Mouse (Mus musculus): Measurements from ENCODE around the gene Unc79. TPM values are rescaled to one million over a fixed set of nuclear protein-coding genes. Genes with fewer than 3 reads are reported as not detected.

Unc79 gene
- polyA plus RNA-seq, 1 experiment from 2014 or later, result 0.36 TPM

- Histone ChIP-seq H3K9me3 (no peaks in the 10 kb centered on the region), H3K4me1 (peaks cover 17% of the 10 kb centered on the region), H3K27me3 (ENCODE audit: poor library complexity, severe bottlenecking) (no peaks in the 10 kb centered on the region), H3K27ac (no peak overlapping the region), H3K4me3 (no peak overlapping the region), H3K36me3 (replicated peaks) (no peaks in the 10 kb centered on the region)
- no peak for DNase-seq (ENCODE audit: extremely low spot score, low spot score)
- WGBS, result 73% methylated on average over 8 of the region's 8 CpGs
Measured at GRCm38 (mm10) chr12:103188223-103188622, 239.6 kb downstream of the Unc79 start.

- no peaks in the 10 kb centered on the region for H3K9me3 ChIP-seq
- no peak for DNase-seq (ENCODE audit: extremely low spot score, low spot score)
- WGBS, result 90% methylated on average over 12 of the region's 12 CpGs
Measured at GRCm38 (mm10) chr12:103189771-103190170, 241.1 kb downstream of the Unc79 start.

GRCm38 (mm10) chr12:103192996-103193395 is 244.3 kb downstream of the Unc79 start:
- no peaks in the 10 kb centered on the region for H3K27me3 ChIP-seq (ENCODE audit: poor library complexity, severe bottlenecking)
- no peak for DNase-seq (ENCODE audit: extremely low spot score, low spot score)
- H3K27ac ChIP-seq, result no peak overlapping the region
- H3K4me1 ChIP-seq, result peaks cover 15% of the 10 kb centered on the region
- H3K36me3 ChIP-seq (replicated peaks), result no peaks in the 10 kb centered on the region
- 82% methylated on average over 5 of the region's 5 CpGs for WGBS
- no peak overlapping the region for H3K4me3 ChIP-seq
- no peaks in the 10 kb centered on the region for H3K9me3 ChIP-seq

More at GRCm38 (mm10) chr12:103189771-103190170, 241.1 kb downstream of the Unc79 start:
- H3K4me3 ChIP-seq, result no peak overlapping the region
- no peak overlapping the region for H3K27ac ChIP-seq
- no peaks in the 10 kb centered on the region for H3K27me3 ChIP-seq (ENCODE audit: poor library complexity, severe bottlenecking)
- H3K36me3 ChIP-seq (replicated peaks), result no peaks in the 10 kb centered on the region
- peaks cover 15% of the 10 kb centered on the region for H3K4me1 ChIP-seq

- Histone ChIP-seq H3K9me3 (no peaks in the 10 kb centered on the region), H3K36me3 (replicated peaks) (no peaks in the 10 kb centered on the region), H3K4me3 (no peak overlapping the region), H3K4me1 (peaks cover 17% of the 10 kb centered on the region), H3K27ac (peak overlapping the region; percentile 64), H3K27me3 (ENCODE audit: poor library complexity, severe bottlenecking) (no peaks in the 10 kb centered on the region)
- WGBS, result 38% methylated on average over 11 of the region's 11 CpGs
- no peak for DNase-seq (ENCODE audit: extremely low spot score, low spot score)
Measured at GRCm38 (mm10) chr12:103202592-103203544, 254.2 kb downstream of the Unc79 start.

- DNase-seq (ENCODE audit: extremely low spot score, low spot score), result no peak
- H3K4me1 ChIP-seq, result peaks cover 17% of the 10 kb centered on the region
- H3K9me3 ChIP-seq, result no peaks in the 10 kb centered on the region
- H3K4me3 ChIP-seq, result no peak overlapping the region
- H3K27ac ChIP-seq, result no peak overlapping the region
- WGBS, result 81% methylated on average over 7 of the region's 7 CpGs
- H3K36me3 ChIP-seq (replicated peaks), result no peaks in the 10 kb centered on the region
- no peaks in the 10 kb centered on the region for H3K27me3 ChIP-seq (ENCODE audit: poor library complexity, severe bottlenecking)
Measured at GRCm38 (mm10) chr12:103205561-103205960, 256.9 kb downstream of the Unc79 start.

GRCm38 (mm10) chr12:103209581-103209980 is 260.9 kb downstream of the Unc79 start:
- H3K27me3 ChIP-seq (ENCODE audit: poor library complexity, severe bottlenecking), result no peaks in the 10 kb centered on the region
- no peaks in the 10 kb centered on the region for H3K9me3 ChIP-seq
- no peak overlapping the region for H3K4me3 ChIP-seq
- H3K27ac ChIP-seq, result no peak overlapping the region
- no peaks in the 10 kb centered on the region for H3K36me3 ChIP-seq (replicated peaks)
- peaks cover 7% of the 10 kb centered on the region; the same call in 1 of the 2 replicates for H3K4me1 ChIP-seq
- no peak for DNase-seq (ENCODE audit: extremely low spot score, low spot score)
- WGBS, result 94% methylated on average over 7 of the region's 7 CpGs

- Histone ChIP-seq H3K9me3 (no peaks in the 10 kb centered on the region), H3K27me3 (ENCODE audit: poor library complexity, severe bottlenecking) (no peaks in the 10 kb centered on the region), H3K4me3 (no peak overlapping the region), H3K27ac (0 out of 2 replicates have a peak overlapping the region, but pooled peaks have one; percentile 35), H3K4me1 (peaks cover 12% of the 10 kb centered on the region; the same call in 1 of the 2 replicates), H3K36me3 (replicated peaks) (no peaks in the 10 kb centered on the region)
- WGBS, result 50% methylated on average over 5 of the region's 5 CpGs
- DNase-seq (ENCODE audit: extremely low spot score, low spot score), result no peak
Measured at GRCm38 (mm10) chr12:103211078-103211477, 262.4 kb downstream of the Unc79 start.

- WGBS, result 97% methylated on average over 2 of the region's 2 CpGs
- Histone ChIP-seq H3K9me3 (no peaks in the 10 kb centered on the region), H3K36me3 (replicated peaks) (no peaks in the 10 kb centered on the region), H3K4me3 (no peak overlapping the region), H3K27ac (no peak overlapping the region), H3K4me1 (peaks cover 12% of the 10 kb centered on the region; the same call in 1 of the 2 replicates), H3K27me3 (ENCODE audit: poor library complexity, severe bottlenecking) (no peaks in the 10 kb centered on the region)
- DNase-seq (ENCODE audit: extremely low spot score, low spot score), result no peak
Measured at GRCm38 (mm10) chr12:103213591-103213990, 264.9 kb downstream of the Unc79 start.

- 80% methylated on average over 10 of the region's 10 CpGs for WGBS
- Histone ChIP-seq H3K4me3 (no peak overlapping the region), H3K36me3 (replicated peaks) (no peaks in the 10 kb centered on the region), H3K27ac (0 out of 2 replicates have a peak overlapping the region, but pooled peaks have one; percentile 1), H3K4me1 (peaks cover 12% of the 10 kb centered on the region; the same call in 1 of the 2 replicates), H3K9me3 (no peaks in the 10 kb centered on the region), H3K27me3 (ENCODE audit: poor library complexity, severe bottlenecking) (no peaks in the 10 kb centered on the region)
- DNase-seq (ENCODE audit: extremely low spot score, low spot score), result no peak
Measured at GRCm38 (mm10) chr12:103214270-103214669, 265.6 kb downstream of the Unc79 start.

GRCm38 (mm10) chr12:103214797-103215196 is 266.1 kb downstream of the Unc79 start:
- no peaks in the 10 kb centered on the region for H3K36me3 ChIP-seq (replicated peaks)
- DNase-seq (ENCODE audit: extremely low spot score, low spot score), result no peak
- H3K4me1 ChIP-seq, result peaks cover 12% of the 10 kb centered on the region; the same call in 1 of the 2 replicates
- no peaks in the 10 kb centered on the region for H3K9me3 ChIP-seq
- H3K4me3 ChIP-seq, result no peak overlapping the region
- H3K27me3 ChIP-seq (ENCODE audit: poor library complexity, severe bottlenecking), result no peaks in the 10 kb centered on the region
- H3K27ac ChIP-seq, result no peak overlapping the region
- WGBS, result 92% methylated on average over 2 of the region's 2 CpGs

- WGBS, result 67% methylated on average over 6 of the region's 6 CpGs
- DNase-seq (ENCODE audit: extremely low spot score, low spot score), result no peak
- Histone ChIP-seq H3K9me3 (no peaks in the 10 kb centered on the region), H3K4me3 (no peak overlapping the region), H3K36me3 (replicated peaks) (no peaks in the 10 kb centered on the region), H3K27me3 (ENCODE audit: poor library complexity, severe bottlenecking) (no peaks in the 10 kb centered on the region), H3K27ac (no peak overlapping the region), H3K4me1 (peaks cover 11% of the 10 kb centered on the region; the same call in 1 of the 2 replicates)
Measured at GRCm38 (mm10) chr12:103215877-103216610, 267.4 kb downstream of the Unc79 start.

GRCm38 (mm10) chr12:103223671-103224070 is 275.0 kb downstream of the Unc79 start:
- Histone ChIP-seq H3K4me3 (no peak overlapping the region), H3K36me3 (replicated peaks) (no peaks in the 10 kb centered on the region), H3K27me3 (ENCODE audit: poor library complexity, severe bottlenecking) (no peaks in the 10 kb centered on the region), H3K4me1 (no peaks in the 10 kb centered on the region; the same call in 1 of the 2 replicates), H3K27ac (no peak overlapping the region), H3K9me3 (no peaks in the 10 kb centered on the region)
- WGBS, result 89% methylated on average over 9 of the region's 9 CpGs
- DNase-seq (ENCODE audit: extremely low spot score, low spot score), result no peak

Measured in forebrain, embryonic 10.5 days (tissue).